23 mouse cellular contexts compared by ENCODE assay signal in genomic region chr10:20152131-20152530, GRCm38 (mm10). TPM values are rescaled to one million over a fixed set of nuclear protein-coding genes. Genes with fewer than 3 reads are reported as not detected.
A peak's percentile ranks its signal among the peaks of the same experiment; 100 is the strongest.
DNase-seq lines count a peak whose midpoint lies in the region; ATAC-seq and TF ChIP-seq lines count a peak whose summit lies in the region.
"Had no signal": no experiment of that assay in that cellular context is flagged by ENCODE, and none has a peak within 500 bp of the region (broad histone marks: within the 10 kb centered on the region; RNA-seq: fewer than 3 reads in every experiment).

No protein-coding gene starts in this region.

- peaks cover 8% of the 10 kb centered on the region; the same call in 1 of the 2 replicates for H3K4me1 ChIP-seq in cerebellum, adult 2 months (ENCODE audit: control insufficient read depth, insufficient read depth, low read length)
- 0 out of 2 replicates have a peak, but pooled peaks cover 5% of the 10 kb centered on the region for H3K4me1 ChIP-seq in intestine, postnatal 0 days (replicated peaks; ENCODE audit: control insufficient read depth, insufficient read depth, low read length)
- peaks cover 5% of the 10 kb centered on the region for H3K4me1 ChIP-seq in intestine, embryonic 16.5 days (ENCODE audit: control insufficient read depth, insufficient read depth, low read length)
- peaks cover 11% of the 10 kb centered on the region for H3K4me1 ChIP-seq in midbrain, embryonic 11.5 days (ENCODE audit: control insufficient read depth, insufficient read depth, low read length)
- H3K4me1 ChIP-seq in midbrain, embryonic 10.5 days, result peaks cover 25% of the 10 kb centered on the region

- no peak for DNase-seq in cerebellum, adult 2 months
- DNase-seq in cerebellum, postnatal 36 days, result no peak
- peak; percentile 56 for DNase-seq in midbrain, embryonic 11.5 days (ENCODE audit: low spot score, missing footprints)
- DNase-seq in midbrain, embryonic 10.5 days (ENCODE audit: low spot score), result no peak
- DNase-seq in retina, embryonic 14.5 days (ENCODE audit: low spot score), result peak; percentile 58
- no peak for DNase-seq in frontal cortex, adult 2 months (ENCODE audit: extremely low spot score in 1 of 2, low spot score in 1 of 2)
- DNase-seq: adrenal gland, postnatal 10 days; cerebellum, adult 11 months; cerebellum, postnatal 25 days; gastrocnemius, postnatal 36 days; left cerebral cortex, postnatal 4 days; liver; lung, adult 2 months had no signal

- H3K36me3 ChIP-seq in intestine, postnatal 0 days (ENCODE audit: control insufficient read depth, insufficient read depth), result no peaks in the 10 kb centered on the region
- no peaks in the 10 kb centered on the region for H3K36me3 ChIP-seq in intestine, embryonic 16.5 days (ENCODE audit: control insufficient read depth, insufficient read depth, low read length)
- H3K36me3 ChIP-seq in midbrain, embryonic 11.5 days (ENCODE audit: control insufficient read depth, insufficient read depth, low read length), result no peaks in the 10 kb centered on the region
- no peaks in the 10 kb centered on the region for H3K36me3 ChIP-seq in midbrain, embryonic 10.5 days
- H3K36me3 ChIP-seq: forebrain, embryonic 10.5 days; heart, embryonic 10.5 days; intestine, embryonic 15.5 days; kidney, embryonic 15.5 days; midbrain, embryonic 12.5 days; neural tube, embryonic 15.5 days had no signal

- no peaks in the 10 kb centered on the region for H3K9me3 ChIP-seq in intestine, postnatal 0 days (ENCODE audit: control insufficient read depth)
- H3K9me3 ChIP-seq in intestine, embryonic 16.5 days (ENCODE audit: control insufficient read depth, low read length), result no peaks in the 10 kb centered on the region
- no peaks in the 10 kb centered on the region for H3K9me3 ChIP-seq in midbrain, embryonic 11.5 days (ENCODE audit: control insufficient read depth, low read length)
- H3K9me3 ChIP-seq in midbrain, embryonic 10.5 days (replicated peaks), result no peaks in the 10 kb centered on the region
- H3K9me3 ChIP-seq: forebrain, embryonic 10.5 days; heart, embryonic 10.5 days; intestine, embryonic 15.5 days; kidney, embryonic 15.5 days; midbrain, embryonic 12.5 days; neural tube, embryonic 15.5 days had no signal

- no peak overlapping the region for H3K9ac ChIP-seq in intestine, postnatal 0 days (ENCODE audit: low read depth, low read length)
- H3K9ac ChIP-seq in intestine, embryonic 16.5 days (ENCODE audit: low read depth, low read length), result no peak overlapping the region
- no peak overlapping the region for H3K9ac ChIP-seq in midbrain, embryonic 11.5 days (ENCODE audit: low read length)
- H3K9ac ChIP-seq: hindbrain, embryonic 14.5 days; intestine, embryonic 15.5 days; kidney, embryonic 15.5 days; midbrain, embryonic 12.5 days; neural tube, embryonic 15.5 days had no signal

- ATAC-seq in intestine, postnatal 0 days, result no peak
- no peak for ATAC-seq in intestine, embryonic 16.5 days
- no peak for ATAC-seq in midbrain, embryonic 11.5 days (ENCODE audit: low FRiP score)
- ATAC-seq: intestine, embryonic 15.5 days had no signal

- WGBS in cerebellum, adult 2 months, result 72% methylated on average over 1 of the region's 1 CpGs
- WGBS in intestine, postnatal 0 days, result 81% methylated on average over 1 of the region's 1 CpGs
- whole genome bisulfite sequencing in intestine, embryonic 16.5 days, result 83% methylated on average over 1 of the region's 1 CpGs
- WGBS in midbrain, embryonic 11.5 days, result 92% methylated on average over 1 of the region's 1 CpGs
- WGBS in midbrain, embryonic 10.5 days, result 96% methylated on average over 1 of the region's 1 CpGs

- no peak overlapping the region for H3K4me2 ChIP-seq in intestine, postnatal 0 days (replicated peaks; ENCODE audit: low read depth)
- H3K4me2 ChIP-seq in intestine, embryonic 16.5 days (ENCODE audit: low read depth, low read length), result no peak overlapping the region
- no peak overlapping the region for H3K4me2 ChIP-seq in midbrain, embryonic 11.5 days
- H3K4me2 ChIP-seq: hindbrain, embryonic 14.5 days; intestine, embryonic 15.5 days; kidney, embryonic 15.5 days; midbrain, embryonic 12.5 days; neural tube, embryonic 15.5 days had no signal

- peak; percentile 36; the same call in 1 of the 2 replicates for TF ChIP-seq CTCF in cerebellum, adult 2 months (IDR thresholded peaks at IDR 0.05; ENCODE audit: borderline replicate concordance, insufficient read depth, low read depth, low read length)
- peak; percentile 67 for TF ChIP-seq CTCF in intestine, postnatal 0 days (IDR thresholded peaks at IDR 0.05; ENCODE audit: low read depth)

- no peaks in the 10 kb centered on the region for H3K27me3 ChIP-seq in cerebellum, adult 2 months (ENCODE audit: control insufficient read depth, insufficient read depth, low read length)
- no peaks in the 10 kb centered on the region for H3K27me3 ChIP-seq in intestine, postnatal 0 days (replicated peaks; ENCODE audit: control insufficient read depth, insufficient read depth, low read length)
- H3K27me3 ChIP-seq in intestine, embryonic 16.5 days (replicated peaks; ENCODE audit: control insufficient read depth, insufficient read depth, low read length), result peaks cover 7% of the 10 kb centered on the region; the same call in 1 of the 2 replicates
- peaks cover 37% of the 10 kb centered on the region for H3K27me3 ChIP-seq in midbrain, embryonic 11.5 days (ENCODE audit: control insufficient read depth, insufficient read depth, low read length)
- peaks cover 47% of the 10 kb centered on the region for H3K27me3 ChIP-seq in midbrain, embryonic 10.5 days (ENCODE audit: low read depth, poor library complexity, severe bottlenecking)

- no peak overlapping the region for H3K4me3 ChIP-seq in cerebellum, adult 2 months (replicated peaks; ENCODE audit: insufficient read depth, low read depth, low read length)
- H3K4me3 ChIP-seq in intestine, postnatal 0 days (ENCODE audit: low read depth, low read length), result no peak overlapping the region
- no peak overlapping the region for H3K4me3 ChIP-seq in intestine, embryonic 16.5 days (ENCODE audit: low read length)
- H3K4me3 ChIP-seq in midbrain, embryonic 11.5 days (ENCODE audit: low read depth, low read length), result no peak overlapping the region
- H3K4me3 ChIP-seq in midbrain, embryonic 10.5 days, result no peak overlapping the region
- H3K4me3 ChIP-seq: forebrain, embryonic 10.5 days; heart, embryonic 10.5 days; intestine, embryonic 15.5 days; kidney, embryonic 15.5 days; midbrain, embryonic 12.5 days; neural tube, embryonic 15.5 days had no signal

- TF ChIP-seq POLR2A in cerebellum, adult 2 months (IDR thresholded peaks at IDR 0.05; ENCODE audit: borderline replicate concordance, insufficient read depth, low read length), result no peak

- no peak overlapping the region for H3K27ac ChIP-seq in cerebellum, adult 2 months (ENCODE audit: insufficient read depth, low read length)
- H3K27ac ChIP-seq in intestine, postnatal 0 days (ENCODE audit: low read depth, low read length), result no peak overlapping the region
- no peak overlapping the region for H3K27ac ChIP-seq in intestine, embryonic 16.5 days (ENCODE audit: low read length)
- H3K27ac ChIP-seq in midbrain, embryonic 11.5 days (ENCODE audit: low read depth, low read length), result no peak overlapping the region
- H3K27ac ChIP-seq in midbrain, embryonic 10.5 days (replicated peaks), result no peak overlapping the region
- H3K27ac ChIP-seq: forebrain, embryonic 10.5 days; heart, embryonic 10.5 days; hindbrain, embryonic 14.5 days; intestine, embryonic 15.5 days; kidney, embryonic 15.5 days; macrophage; midbrain, embryonic 12.5 days; neural tube, embryonic 15.5 days had no signal

RNA-seq across cellular contexts. Expression of gene Map7, which starts 3.9 kb away (rescaled TPM):
- polyA plus RNA-seq in cerebellum, adult 2 months (2012; rRNA removed), result 82.6 and 88.4 TPM in 2 replicates
- 47.0 and 55.7 TPM in 2 replicates for polyA plus RNA-seq in intestine, postnatal 0 days (2015; fragmentation: Nextera tagmentation; extraction: Ambion mirVana)
- polyA plus RNA-seq in intestine, embryonic 16.5 days (2015; fragmentation: Nextera tagmentation; extraction: Ambion mirVana), result 44.7 and 50.3 TPM in 2 replicates
- polyA plus RNA-seq in midbrain, embryonic 11.5 days (2014; fragmentation: Nextera tagmentation; extraction: Ambion mirVana), result 5.6 and 6.3 TPM in 2 replicates
- 9.9 and 10.9 TPM in 2 replicates for polyA plus RNA-seq in midbrain, embryonic 10.5 days (2016; fragmentation: Nextera tagmentation; extraction: Ambion mirVana)
- polyA plus RNA-seq in frontal cortex, adult 2 months (2012; rRNA removed), result 70.1 and 73.5 TPM in 2 replicates

Comparison
In these comparisons a context has a peak if more than half of its experiments do, and no peak if none do; other contexts are left out.
1. DNase-seq: peak in midbrain, embryonic 11.5 days (single experiment) and retina, embryonic 14.5 days (single experiment); none in cerebellum, adult 2 months (0 of 2), cerebellum, postnatal 36 days (0 of 2), midbrain, embryonic 10.5 days (single experiment) and frontal cortex, adult 2 months (0 of 2).